Mouse (Mus musculus): ENCODE measurements at regions not wholly inside any gene's neighbourhood (a gene's known extent, or its start where the extent isn't known, plus 50 kb on each side); places are given as distances from the start of the nearest gene placed in this dataset.
A peak's percentile ranks its signal among the peaks of the same experiment; 100 is the strongest.

DNA sequence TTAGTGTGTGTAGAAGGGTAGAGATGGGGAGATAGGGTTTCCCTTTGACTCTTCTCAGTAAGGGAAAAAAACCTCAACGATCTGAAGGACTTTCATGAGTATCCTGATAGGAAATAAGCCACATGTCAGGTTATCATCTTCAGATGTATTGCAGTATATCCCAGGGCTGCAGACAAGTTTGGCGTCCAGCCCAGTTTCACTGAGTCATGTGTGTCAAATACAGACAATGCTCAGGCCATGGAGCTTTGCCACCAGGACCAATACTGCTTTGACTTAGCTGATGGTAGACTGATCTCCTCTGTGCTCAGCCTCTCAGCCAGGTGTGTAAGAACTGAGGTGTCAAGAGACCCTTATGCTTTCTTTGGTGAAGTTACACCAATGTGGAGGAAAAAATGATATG is 62.9 kb downstream of the Cst10 start:
- peak in 1 of 2 experiments; percentile 49 for DNase-seq (ENCODE audit: low spot score in 2 of 2)

DNA sequence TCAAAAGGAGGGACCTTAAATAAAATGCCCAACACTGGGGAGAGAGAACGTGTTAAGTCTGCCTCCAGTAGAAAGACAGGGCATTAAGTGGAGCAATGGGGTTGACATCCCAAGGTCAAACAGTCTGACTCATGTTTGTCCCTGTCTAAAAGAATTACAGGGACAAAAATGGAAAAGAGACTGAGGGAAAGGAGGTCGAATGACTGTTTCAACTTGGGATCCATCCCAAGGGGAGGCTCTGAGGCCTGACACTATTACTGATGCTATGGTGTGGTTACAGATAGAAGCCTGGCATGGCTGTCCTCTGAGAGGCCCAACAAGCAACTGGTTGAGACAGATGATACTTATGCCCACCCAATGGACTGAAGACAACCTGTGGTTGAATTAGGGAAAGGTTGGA is 67.6 kb downstream of the Cst10 start:
- peak in 1 of 2 experiments; percentile 11 for DNase-seq (ENCODE audit: low spot score in 2 of 2)

DNA sequence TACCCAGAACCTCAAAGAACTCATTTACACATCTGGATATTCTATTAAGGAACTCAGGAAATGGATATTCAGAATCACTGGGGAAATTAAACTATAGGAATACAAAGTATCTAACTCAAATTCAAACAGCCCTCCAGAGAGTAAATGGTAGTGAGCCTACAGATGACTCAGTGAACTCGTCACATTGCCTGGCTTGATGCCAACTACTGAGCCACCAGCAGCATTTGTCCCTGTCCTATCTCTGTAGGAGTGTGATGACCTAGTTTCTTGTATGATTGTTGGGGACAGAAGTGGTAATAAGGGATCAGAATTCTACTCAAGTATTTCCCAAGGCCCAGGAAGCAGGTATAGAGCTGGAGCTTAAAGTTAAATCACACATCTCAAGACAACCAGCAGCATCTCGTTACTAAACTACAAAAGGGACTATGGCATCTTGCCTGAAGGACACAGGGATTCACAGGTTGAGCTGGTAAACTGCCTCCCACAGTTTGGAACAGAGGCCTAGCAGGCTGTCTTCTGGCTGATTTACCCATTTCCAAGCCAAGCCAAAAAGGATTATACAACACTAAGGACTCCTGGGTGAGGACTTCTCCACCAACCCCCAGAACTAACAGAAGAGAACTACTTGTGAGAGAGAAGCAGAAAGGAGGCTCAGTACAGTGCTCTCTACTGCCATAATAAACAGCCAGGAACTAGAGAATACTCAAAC is 88.6 kb downstream of the Cst10 start:
- peak; percentile 36 to 68 for DNase-seq (ENCODE audit: low spot score in 2 of 2)

DNA sequence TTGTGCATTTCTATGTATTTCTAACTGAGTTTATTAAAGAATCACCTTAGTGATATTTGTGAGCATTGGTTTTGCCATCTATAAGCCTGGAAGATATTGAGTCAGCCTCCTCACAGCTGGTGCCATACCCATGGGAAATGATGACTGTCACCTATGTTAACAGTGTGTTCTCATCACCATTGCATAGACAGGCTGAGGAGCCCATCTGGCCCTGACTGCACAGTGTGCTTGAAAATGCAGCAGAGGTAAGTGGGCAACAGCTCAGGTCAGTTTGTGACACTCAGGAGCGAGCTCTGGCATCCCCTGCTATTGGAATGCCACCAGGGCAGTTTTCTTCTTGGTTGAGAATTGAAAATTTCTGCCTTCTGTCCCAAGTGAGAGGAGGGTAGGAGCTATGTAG is 108.0 kb downstream of the Cst10 start:
- DNase-seq (ENCODE audit: low spot score in 2 of 2), result no peak

DNA sequence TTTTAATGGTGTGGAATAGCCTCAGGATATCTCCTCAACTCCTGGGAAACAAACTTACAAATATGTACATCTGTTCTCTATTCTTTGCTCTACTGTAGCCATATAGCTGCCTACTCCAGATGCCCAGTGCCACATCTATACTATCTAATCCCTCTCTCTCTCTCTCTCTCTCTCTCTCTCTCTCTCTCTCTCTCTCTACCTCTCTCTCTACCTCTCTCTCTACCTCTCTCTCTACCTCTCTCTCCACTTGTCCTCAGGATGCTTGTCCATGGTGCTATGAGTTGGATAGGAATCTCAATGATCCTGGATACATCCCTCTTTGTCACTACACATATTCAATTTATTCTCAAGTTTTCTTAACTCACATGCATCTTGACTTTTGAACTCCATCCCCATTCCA is 119.6 kb downstream of the Cst10 start:
- DNase-seq (ENCODE audit: low spot score in 2 of 2), result no peak

DNA sequence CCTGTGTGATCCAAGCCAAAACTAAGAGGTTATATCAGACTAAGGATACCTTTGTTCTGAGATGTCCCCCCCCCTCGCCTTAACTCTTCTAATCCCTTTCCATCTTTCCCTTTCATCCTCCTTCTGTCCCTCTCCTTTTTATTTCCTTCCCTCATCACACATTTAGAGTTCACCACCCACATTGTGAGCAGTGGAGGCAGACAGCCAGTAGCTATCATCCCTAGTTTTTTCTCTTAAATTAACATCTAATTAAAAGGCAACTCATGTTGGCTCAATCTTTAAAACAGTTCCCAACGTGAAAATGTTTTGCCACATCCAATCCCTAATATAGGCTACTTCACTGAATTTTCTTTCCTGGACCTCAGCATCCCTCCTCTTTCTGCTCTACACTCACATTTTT is 138.0 kb downstream of the Cst10 start:
- no peak for DNase-seq (ENCODE audit: low spot score in 2 of 2)

DNA sequence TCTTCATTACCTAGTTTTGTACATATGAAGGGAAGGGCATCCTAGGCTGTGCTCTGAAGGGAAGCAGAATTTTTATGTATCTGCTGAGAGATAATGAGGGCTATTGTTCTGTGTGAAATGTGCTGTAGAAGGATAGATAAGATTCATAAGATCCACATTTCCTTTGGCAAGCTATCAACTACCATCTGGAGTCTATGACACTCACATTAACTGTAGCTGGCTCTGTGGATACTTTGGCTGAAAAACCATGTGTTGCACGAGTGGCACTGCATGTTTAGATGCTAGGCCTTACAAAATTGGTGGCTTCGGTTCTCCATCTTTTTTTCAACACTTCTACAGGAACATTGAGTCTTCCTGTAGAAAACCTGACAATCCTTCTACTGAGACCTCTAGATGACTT is 140.9 kb downstream of the Cst10 start:
- no peak for DNase-seq (ENCODE audit: low spot score in 2 of 2)

DNA sequence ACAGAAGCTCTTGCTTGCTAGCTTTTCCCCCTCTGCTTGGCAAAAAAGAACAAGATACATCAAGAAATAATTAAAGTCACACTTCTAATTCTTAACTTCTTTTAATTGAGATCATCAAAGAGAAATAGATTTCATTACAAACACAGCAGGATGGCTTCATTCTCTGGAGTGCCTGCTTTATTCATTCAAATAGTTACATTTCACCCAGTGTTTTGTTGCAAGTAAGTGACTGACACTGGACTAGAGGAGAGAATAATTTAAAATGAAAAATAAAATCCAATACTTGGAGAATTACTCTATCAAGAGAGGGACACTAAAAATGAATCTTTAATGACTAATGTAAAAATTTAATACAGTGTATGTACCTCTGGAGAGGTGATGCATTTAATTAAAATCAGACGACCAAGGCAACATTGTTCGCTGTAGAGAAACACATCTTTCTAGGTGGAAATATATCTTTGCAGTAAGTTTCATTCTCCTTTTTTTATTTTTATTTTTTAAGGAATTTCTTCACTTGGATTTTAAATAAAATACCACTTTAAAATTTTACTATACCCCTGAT is 141.9 kb downstream of the Cst10 start:
- no peak for DNase-seq (ENCODE audit: low spot score in 2 of 2)

DNA sequence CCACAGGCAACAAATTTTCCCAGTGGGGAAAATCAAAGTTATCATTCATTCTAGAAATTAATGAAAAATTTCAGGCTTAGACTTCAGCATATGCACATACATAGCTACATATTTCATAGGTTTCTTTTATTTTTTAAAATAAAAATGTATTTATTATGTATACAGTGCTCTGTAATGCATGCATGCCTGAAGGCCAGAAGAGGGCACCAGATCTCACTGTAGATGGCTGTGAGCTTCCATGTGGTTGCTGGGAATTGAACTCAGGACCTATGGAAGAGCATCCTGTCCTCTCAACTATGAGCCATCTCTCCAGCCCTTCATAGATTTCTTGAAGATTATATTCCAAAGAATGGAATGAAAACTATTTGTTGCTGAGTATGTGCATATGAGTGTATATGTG is 150.4 kb downstream of the Cst10 start:
- DNase-seq (ENCODE audit: low spot score in 2 of 2), result no peak

DNA sequence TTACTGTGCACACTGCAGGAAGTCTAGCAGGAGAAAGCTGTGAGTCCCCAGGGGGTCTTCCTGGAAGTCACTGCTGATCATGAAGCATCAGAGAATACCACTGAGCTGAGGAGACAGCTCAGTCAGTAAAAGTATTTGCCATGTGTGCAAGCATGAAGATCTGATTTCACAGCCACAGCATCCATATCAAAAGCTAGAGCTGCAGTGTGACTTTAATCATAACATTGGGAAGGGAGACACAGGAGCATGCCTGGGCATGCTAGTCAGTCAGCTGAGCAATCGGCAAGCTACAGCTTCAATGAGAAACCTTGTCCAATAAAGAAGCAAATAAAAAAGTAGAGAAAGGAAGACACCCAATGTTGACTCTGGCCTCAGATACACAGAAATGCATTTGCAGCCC is 168.9 kb downstream of the Cst10 start:
- no peak for DNase-seq (ENCODE audit: low spot score in 2 of 2)

DNA sequence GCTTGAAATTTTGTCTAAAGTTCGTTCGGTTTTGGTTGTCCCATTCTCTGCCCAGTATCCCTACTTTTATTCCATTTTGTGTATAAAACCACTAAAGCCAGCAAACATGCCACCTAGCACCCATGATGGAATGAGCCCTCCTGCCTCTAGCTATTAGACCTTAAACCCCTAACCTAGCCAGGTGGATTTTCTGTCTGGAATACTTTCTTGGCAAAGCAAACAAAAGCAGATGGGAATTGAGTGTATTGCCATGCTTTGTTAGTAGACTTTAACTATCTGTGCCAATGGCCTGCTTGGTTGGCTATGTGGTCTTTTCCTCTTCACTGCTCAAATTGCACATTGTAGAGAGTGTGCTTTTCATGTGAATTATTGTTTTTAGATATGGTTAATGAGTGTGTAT is 197.7 kb downstream of the Cst10 start:
- no peak for DNase-seq (ENCODE audit: low spot score in 2 of 2)

DNA sequence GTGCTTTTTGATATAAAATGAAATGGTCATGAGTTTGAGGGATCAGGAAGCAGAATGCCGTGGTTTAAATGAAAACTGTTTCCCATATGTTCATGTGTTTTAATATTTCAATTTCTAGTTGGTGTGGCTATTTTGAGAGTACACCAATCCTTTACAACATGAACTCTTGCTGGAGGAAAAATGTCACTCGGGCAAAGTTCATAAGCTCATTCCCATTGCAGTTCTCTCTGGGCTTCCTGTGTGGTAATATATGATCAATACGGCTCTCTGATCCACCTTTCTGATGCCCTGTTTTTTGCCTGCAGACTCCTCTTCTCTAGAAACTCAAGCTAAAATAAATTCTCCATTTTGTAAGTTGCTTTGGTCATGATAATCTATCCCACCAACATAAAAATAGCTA is 208.5 kb downstream of the Cst10 start:
- DNase-seq (ENCODE audit: low spot score in 2 of 2), result no peak

DNA sequence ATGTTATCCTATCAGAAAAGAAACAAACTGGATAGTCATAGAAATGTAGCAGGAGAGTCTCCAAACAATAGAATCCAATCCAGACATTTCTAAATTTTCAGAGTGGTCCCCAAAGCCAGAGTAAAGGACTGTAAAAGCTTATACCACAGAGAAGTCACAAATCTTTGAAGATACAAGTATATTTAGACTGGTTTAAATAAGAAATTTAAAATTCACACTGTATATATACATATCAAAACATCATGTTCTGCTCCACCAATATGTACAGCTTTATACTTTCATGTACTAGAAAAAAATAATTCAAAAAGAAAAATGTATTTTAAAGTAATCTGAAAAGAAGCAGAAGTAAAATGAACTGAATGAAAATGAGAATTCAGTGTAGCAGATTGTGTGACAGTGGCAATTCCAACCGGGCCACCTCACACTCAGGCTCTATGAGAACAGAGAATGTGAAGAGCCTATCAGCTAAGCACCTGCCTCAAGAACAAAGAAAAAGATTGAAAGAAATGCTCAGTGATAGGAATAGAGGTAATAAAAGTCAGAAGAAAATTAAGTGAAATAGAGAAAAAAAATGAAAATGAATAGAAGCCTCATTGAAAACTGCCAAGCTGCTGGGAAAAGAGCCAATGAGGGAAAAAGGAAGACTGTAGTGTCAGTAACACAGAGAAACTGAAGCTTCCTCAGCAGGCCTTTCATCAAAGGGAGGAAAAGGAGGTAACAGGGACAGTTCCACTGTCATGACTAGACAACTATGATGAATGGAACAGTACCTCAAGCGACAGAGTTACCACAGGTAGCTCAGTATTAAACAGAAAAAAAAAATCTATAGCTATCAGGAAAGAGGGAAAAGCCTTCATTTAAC is 209.5 kb downstream of the Cst10 start:
- DNase-seq (ENCODE audit: low spot score in 2 of 2), result no peak

DNA sequence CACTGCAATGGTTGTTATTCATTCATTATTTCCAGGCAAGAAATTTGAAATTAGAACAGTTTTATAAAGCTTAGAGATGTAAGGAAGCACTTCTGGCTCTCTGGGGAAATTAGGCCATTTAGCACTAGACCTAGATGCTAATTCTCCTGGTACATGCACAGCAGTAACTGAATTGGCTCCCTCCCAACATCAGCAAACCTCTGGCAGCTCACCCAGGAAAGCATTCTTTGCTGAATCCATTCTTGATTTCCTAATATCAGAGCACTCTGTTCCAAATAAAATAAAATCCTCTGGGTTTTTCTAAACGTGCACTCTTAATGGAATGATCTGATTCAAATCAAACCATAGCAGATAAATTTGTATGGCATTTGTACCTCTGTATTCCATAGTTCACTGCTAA is 203.4 kb upstream of the Syndig1 start:
- DNase-seq (ENCODE audit: low spot score in 2 of 2), result peak in 1 of 2 experiments; percentile 35

DNA sequence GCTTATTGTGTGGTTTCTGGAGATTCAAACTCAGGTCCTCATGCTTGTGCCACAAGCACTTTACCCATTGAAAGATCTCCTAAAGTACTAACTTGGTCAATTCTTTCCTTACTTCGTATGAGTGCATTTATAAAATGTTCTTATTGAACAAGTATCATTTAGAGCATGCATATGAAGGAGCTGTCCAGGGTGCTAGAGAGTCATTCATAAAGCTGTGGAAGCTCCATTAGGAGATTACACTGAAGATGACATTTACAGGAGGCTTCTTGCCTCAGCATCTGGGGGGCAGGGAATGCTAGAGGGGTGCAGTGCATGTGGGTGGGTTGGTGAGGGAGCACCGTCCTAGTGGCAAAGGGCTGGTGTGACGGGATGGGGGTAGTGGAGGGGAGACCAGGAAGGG is 187.8 kb upstream of the Syndig1 start:
- no peak for DNase-seq (ENCODE audit: low spot score in 2 of 2)

DNA sequence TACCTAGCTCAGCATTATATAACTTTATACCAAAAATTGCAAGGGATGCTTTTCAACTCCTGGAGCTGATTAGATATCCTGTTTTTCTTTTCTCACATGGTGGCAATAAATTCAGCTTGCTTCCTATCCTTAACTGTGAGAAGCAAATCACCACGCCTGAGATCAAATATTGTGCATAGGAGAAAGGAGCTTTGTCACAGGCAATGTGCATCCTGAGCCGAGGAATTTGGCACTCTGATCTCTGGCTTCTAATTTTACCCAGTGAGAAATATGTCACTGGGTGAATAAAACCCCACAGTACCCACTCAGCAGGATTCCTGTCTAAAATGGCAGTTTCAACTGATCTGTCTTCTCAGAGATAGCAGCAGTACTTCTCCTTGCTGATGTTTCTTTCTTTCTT is 177.2 kb upstream of the Syndig1 start:
- DNase-seq (ENCODE audit: low spot score in 2 of 2), result no peak

DNA sequence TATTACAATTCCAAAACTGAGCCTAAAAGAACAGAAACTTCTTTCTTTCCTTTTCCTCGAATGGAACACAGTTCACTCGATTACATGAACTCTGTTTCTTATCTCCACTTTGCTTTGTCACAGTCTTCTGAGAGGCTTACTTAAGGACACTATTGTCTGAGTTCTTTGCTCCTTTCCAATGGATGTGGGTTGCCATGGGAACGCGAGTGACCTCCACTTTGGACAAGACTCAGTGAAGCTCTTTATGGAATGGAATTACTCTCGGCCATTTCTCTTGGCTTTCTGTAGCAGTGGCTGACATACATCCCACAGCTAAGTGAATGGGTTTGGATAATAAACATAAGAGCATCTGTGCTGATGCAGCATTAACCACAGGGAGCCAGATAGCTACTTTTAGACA is 167.9 kb upstream of the Syndig1 start:
- DNase-seq (ENCODE audit: low spot score in 2 of 2), result no peak

DNA sequence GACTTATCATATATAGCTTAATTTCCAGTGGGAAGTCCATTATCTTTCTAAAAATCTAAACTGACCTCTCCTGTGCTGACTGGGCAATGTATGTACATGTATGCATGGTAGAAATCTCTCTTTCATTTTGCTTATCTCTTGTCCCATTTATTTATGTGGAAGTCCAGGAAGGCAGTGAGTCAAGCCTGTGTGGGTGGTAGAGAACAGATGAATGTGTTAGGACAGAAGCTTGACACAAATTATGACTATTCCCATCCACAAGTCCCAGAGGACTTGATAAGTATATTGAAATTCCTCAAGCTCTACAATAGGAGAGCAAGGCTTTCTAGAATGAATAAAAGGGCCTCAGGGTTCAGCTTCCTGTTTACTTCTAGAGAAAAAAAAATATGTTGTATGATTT is 164.6 kb upstream of the Syndig1 start:
- DNase-seq (ENCODE audit: low spot score in 2 of 2), result no peak

DNA sequence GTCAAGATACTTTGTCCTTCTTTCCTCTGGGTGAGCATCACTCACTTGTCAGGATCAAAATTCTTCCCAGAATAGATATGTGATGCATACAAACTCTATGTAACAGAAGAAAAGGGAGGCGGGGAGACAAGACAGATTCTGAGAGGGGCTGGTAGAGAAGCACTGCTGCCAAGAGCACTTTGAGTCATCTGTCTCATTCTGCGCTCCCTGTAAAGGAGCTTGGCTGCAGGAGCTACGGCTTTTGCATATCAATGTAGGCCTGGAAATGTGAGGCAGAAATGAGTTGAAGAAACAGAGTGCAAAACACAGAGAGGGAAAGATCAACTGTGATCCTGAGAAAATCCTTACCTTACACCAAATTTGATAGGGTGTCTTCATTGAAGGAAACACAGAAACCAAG is 162.6 kb upstream of the Syndig1 start:
- DNase-seq (ENCODE audit: low spot score in 2 of 2), result no peak

DNA sequence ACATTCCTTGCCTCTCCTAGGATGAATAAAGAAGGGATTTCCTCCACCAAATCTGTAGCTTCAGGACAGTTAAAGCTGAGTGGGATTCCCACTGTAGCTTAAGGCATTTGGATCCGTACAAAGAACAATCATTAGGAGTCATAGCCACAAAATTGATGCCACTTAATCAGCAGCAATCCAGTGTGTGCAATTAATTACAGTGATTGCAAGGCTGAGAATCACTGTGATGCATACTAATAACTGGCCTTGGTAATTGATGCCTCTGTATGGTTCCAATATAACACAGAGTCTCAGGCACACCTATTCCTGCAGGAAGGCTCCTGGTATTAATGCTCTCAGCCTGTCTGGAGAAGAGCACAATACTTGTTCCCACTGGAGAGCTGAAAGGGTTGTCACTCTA is 157.1 kb upstream of the Syndig1 start:
- DNase-seq (ENCODE audit: low spot score in 2 of 2), result no peak

DNA sequence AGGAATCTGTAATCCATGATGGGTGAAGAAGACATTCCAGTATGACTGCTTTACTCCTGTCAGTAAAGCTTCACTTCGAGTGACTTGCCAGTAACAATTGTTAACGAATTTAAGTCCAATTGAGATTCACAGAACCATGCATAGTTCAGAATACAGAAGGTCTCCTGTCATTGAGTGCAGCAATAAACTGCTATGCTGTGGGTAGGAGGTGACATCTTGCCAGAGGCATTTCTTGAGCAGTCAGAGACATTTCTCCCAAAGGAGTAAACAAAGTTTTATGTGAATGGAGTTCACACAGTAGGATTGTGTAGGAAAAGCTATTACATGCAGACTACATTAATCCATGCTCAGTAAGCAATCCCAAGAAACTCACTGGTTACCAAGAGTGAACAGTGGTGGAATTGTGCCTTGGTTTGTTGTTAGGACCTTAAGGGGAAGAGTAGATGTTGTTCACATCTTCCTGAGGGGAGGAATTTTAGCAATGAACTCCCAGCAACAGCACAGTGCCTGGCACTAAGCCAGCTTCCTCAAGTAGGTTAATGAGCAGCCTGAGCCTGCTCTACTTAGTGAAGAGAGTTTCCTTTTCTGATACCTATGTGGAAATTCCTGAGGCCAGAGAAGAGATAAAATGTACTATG is 149.1 kb upstream of the Syndig1 start:
- no peak for DNase-seq (ENCODE audit: low spot score in 2 of 2)

DNA sequence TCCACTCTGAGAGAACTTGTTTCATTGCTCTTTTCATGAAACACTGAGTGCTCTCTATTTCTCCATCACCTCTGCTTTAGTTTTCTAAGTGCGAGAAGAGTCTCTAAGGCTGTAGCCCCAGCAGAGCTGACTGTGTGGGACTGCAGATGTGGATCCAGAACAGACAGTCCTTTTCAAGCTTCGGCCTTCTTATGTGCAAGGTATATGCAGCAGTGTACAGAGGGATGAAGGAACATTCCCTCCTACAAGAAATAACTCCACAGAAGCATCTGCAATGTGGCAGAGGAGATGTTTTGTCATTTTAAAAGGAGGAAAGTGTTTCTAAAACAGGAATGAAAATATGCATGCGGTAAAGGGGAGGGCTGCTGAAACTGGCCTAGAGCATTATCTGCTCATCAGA is 106.7 kb upstream of the Syndig1 start:
- peak in 1 of 2 experiments; percentile 2 for DNase-seq (ENCODE audit: low spot score in 2 of 2)
